10 mouse cellular contexts compared by ENCODE assay signal in genomic region chr6:37054435-37055020, GRCm38 (mm10).
DNase-seq lines count a peak whose midpoint lies in the region; ATAC-seq and TF ChIP-seq lines count a peak whose summit lies in the region.
"Had no signal": no experiment of that assay in that cellular context is flagged by ENCODE, and none has a peak within 500 bp of the region (broad histone marks: within the 10 kb centered on the region; RNA-seq: fewer than 3 reads in every experiment).

No protein-coding gene starts in this region.

- WGBS in liver, postnatal 0 days (ENCODE audit: insufficient replicate concordance) = 34% methylated on average over 6 of the region's 6 CpGs
- WGBS in limb, embryonic 14.5 days = 46% methylated on average over 6 of the region's 6 CpGs

- no peak for TF ChIP-seq POLR2A in limb, embryonic 14.5 days (IDR thresholded peaks at IDR 0.05; ENCODE audit: borderline replicate concordance, extremely low read depth, insufficient read depth, insufficient read length)

- H3K9me3 ChIP-seq in liver, postnatal 0 days (ENCODE audit: low read length) = no peaks in the 10 kb centered on the region
- no peaks in the 10 kb centered on the region for H3K9me3 ChIP-seq in limb, embryonic 14.5 days (ENCODE audit: control insufficient read depth, low read length)
- H3K9me3 ChIP-seq: limb, embryonic 12.5 days; stomach, embryonic 15.5 days had no signal

- no peaks in the 10 kb centered on the region for H3K27me3 ChIP-seq in liver, postnatal 0 days (ENCODE audit: insufficient read depth, low read length)
- no peaks in the 10 kb centered on the region for H3K27me3 ChIP-seq in limb, embryonic 14.5 days (ENCODE audit: control insufficient read depth, insufficient read depth, low read length)
- H3K27me3 ChIP-seq: limb, embryonic 12.5 days; stomach, embryonic 15.5 days had no signal

- H3K4me3 ChIP-seq in liver, postnatal 0 days (ENCODE audit: low read depth, low read length) = no peak overlapping the region
- no peak overlapping the region for H3K4me3 ChIP-seq in limb, embryonic 14.5 days (replicated peaks; ENCODE audit: low read length)
- H3K4me3 ChIP-seq: limb, embryonic 12.5 days; stomach, embryonic 15.5 days had no signal

- H3K36me3 ChIP-seq in liver, postnatal 0 days (replicated peaks; ENCODE audit: insufficient read depth, low read length) = no peaks in the 10 kb centered on the region
- no peaks in the 10 kb centered on the region for H3K36me3 ChIP-seq in limb, embryonic 14.5 days (ENCODE audit: control insufficient read depth, insufficient read depth, low read length)
- H3K36me3 ChIP-seq: limb, embryonic 12.5 days; stomach, embryonic 15.5 days had no signal

- DNase-seq in frontal cortex, postnatal 10 days (ENCODE audit: low spot score in 2 of 2) = no peak
- no peak for DNase-seq in liver, postnatal 0 days
- no peak for DNase-seq in liver
- DNase-seq in c-Kit-positive CD71-negative TER-119-negative erythroid progenitor cells, embryonic 14.5 days (ENCODE audit: low read depth) = peak; percentile 31
- DNase-seq in limb, embryonic 14.5 days (ENCODE audit: low spot score) = peak; percentile 87
- DNase-seq in urinary bladder, postnatal 25 days (ENCODE audit: low spot score) = no peak
- no peak for DNase-seq in right cerebral cortex, postnatal 10 days (ENCODE audit: low spot score in 2 of 2)

- H3K27ac ChIP-seq in liver, postnatal 0 days (ENCODE audit: low read depth) = no peak overlapping the region
- H3K27ac ChIP-seq in limb, embryonic 14.5 days (replicated peaks; ENCODE audit: low read depth, low read length) = no peak overlapping the region
- H3K27ac ChIP-seq: limb, embryonic 12.5 days; stomach, embryonic 15.5 days had no signal

- ATAC-seq in frontal cortex, adult (ENCODE audit: low TSS enrichment) = peak; percentile 76
- ATAC-seq in liver, postnatal 0 days = no peak
- ATAC-seq in limb, embryonic 14.5 days (ENCODE audit: low FRiP score, low read depth) = peak; percentile 26; the same call in 1 of the 2 replicates

- no peaks in the 10 kb centered on the region for H3K4me1 ChIP-seq in liver, postnatal 0 days (ENCODE audit: insufficient read depth)
- H3K4me1 ChIP-seq in limb, embryonic 14.5 days (ENCODE audit: control insufficient read depth, insufficient read depth, low read length) = peaks cover 9% of the 10 kb centered on the region; the same call in 1 of the 2 replicates
- H3K4me1 ChIP-seq: stomach, embryonic 15.5 days had no signal

- H3K9ac ChIP-seq in liver, postnatal 0 days (replicated peaks) = no peak overlapping the region
- H3K9ac ChIP-seq in limb, embryonic 14.5 days (ENCODE audit: low read depth, low read length, severe bottlenecking) = no peak overlapping the region
- H3K9ac ChIP-seq: limb, embryonic 12.5 days; stomach, embryonic 15.5 days had no signal

- TF ChIP-seq EP300 in liver, postnatal 0 days (IDR thresholded peaks at IDR 0.05; ENCODE audit: low read depth) = no peak

- H3K4me2 ChIP-seq in liver, postnatal 0 days (ENCODE audit: low read depth, low read length) = no peak overlapping the region
- no peak overlapping the region for H3K4me2 ChIP-seq in limb, embryonic 14.5 days (replicated peaks; ENCODE audit: low read depth, low read length, severe bottlenecking)
- H3K4me2 ChIP-seq: limb, embryonic 12.5 days; stomach, embryonic 15.5 days had no signal

- TF ChIP-seq CTCF in liver, postnatal 0 days (IDR thresholded peaks at IDR 0.05; ENCODE audit: low read depth) = peak; percentile 69

Comparison
In these comparisons a context has a peak if more than half of its experiments do, and no peak if none do; other contexts are left out.
1. DNase-seq: peak in c-Kit-positive CD71-negative TER-119-negative erythroid progenitor cells, embryonic 14.5 days (single experiment) and limb, embryonic 14.5 days (single experiment); none in frontal cortex, postnatal 10 days (0 of 2), liver, postnatal 0 days (single experiment), liver (single experiment), urinary bladder, postnatal 25 days (single experiment) and right cerebral cortex, postnatal 10 days (0 of 2).